Mouse (Mus musculus) c-Kit-negative CD71-positive TER-119-positive erythroid progenitor cells, embryonic 14.5 days (primary cell): Measurements from ENCODE around the gene Foxn3.
A peak's percentile ranks its signal among the peaks of the same experiment; 100 is the strongest.

Source experiments
- DNase-seq: peaks from one replicate; pipeline ENCODE4 v3.0.0-alpha.2; 2013; ENCODE audit warnings: low read depth, low spot score

Foxn3 gene

DNA sequence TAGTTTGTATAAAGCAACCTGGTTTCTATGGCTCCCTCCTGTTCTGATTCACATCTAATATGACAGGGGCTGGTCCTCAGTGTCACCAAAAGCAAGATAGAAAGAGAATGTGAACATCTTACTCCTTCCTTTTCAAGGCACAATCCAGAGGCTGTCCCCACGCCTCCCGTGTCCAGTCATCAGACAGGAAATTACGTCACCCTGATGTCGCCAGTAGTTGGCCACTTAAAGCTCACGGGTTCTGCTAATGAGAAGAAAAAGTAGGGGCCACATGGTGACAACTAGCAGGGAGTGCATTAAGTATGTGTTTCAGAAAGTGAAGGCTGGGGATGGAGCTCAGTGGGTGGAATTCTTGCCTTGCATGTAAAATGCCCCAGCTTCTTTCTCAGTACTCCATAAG is 99.1 kb downstream of the Foxn3 start:
- no peak for DNase-seq

GRCm38 (mm10) chr12:99462846-99463245 is 100.5 kb downstream of the Foxn3 start:
- no peak for DNase-seq

GRCm38 (mm10) chr12:99462302-99462701 is 101.1 kb downstream of the Foxn3 start:
- DNase-seq = no peak

DNA sequence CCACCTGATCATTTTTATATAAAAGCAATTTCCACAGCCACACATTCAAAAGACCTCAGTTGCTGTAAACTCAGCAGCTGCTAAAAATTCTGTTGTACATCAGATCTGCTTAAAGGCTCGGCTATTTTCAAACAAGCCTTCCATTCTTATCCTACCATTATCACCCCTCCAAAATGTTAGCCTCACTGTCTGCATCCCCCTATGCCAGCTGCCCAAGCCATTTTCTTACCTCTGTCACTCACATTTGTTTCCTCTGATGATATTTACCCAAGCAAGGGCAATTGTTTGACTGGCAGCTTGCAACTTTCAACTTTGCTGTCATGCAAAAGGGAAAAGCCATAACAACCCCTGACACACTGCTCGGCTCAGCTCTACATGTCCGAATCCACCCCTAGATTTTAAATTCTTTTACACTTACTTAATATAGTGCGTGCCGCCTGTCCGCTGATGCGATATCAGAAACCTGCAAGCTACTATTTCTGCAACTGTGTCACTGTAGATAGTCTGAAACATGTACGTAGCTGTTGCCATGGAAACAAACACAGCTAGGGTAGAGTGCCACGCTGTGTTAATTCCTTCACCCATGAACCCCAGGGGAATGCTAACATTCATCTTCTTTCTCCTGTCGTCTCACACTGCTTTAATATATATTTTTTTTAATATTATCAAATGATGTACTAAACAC is 105.7 kb downstream of the Foxn3 start:
- DNase-seq = peak; percentile 68

GRCm38 (mm10) chr12:99455580-99455979 is 107.8 kb downstream of the Foxn3 start:
- no peak for DNase-seq

- DNase-seq = no peak
Observed at GRCm38 (mm10) chr12:99454394-99454793, 109.0 kb downstream of the Foxn3 start.

DNA sequence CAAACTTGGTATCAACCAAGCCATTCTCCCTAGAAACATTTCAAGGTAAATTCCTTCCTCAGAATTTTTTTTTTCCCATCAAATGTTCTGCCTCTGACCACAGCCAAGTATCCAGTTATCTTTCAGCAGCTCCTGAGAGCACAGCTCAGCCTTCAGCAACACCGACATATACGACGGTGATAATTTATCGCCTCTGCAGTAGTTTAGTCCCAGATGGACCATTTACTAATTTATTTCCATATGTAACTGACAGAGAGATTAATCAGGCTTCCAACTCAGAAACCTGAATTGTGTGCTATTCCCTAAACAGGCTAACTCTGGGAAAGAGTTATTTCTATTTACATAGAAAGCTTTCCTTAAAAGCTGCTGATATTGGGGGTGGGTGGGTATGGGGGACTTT is 109.6 kb downstream of the Foxn3 start:
- DNase-seq = no peak

- DNase-seq = no peak
Observed at GRCm38 (mm10) chr12:99450076-99450475, 113.3 kb downstream of the Foxn3 start.

GRCm38 (mm10) chr12:99447791-99448190 is 115.6 kb downstream of the Foxn3 start:
- DNase-seq = no peak

DNA sequence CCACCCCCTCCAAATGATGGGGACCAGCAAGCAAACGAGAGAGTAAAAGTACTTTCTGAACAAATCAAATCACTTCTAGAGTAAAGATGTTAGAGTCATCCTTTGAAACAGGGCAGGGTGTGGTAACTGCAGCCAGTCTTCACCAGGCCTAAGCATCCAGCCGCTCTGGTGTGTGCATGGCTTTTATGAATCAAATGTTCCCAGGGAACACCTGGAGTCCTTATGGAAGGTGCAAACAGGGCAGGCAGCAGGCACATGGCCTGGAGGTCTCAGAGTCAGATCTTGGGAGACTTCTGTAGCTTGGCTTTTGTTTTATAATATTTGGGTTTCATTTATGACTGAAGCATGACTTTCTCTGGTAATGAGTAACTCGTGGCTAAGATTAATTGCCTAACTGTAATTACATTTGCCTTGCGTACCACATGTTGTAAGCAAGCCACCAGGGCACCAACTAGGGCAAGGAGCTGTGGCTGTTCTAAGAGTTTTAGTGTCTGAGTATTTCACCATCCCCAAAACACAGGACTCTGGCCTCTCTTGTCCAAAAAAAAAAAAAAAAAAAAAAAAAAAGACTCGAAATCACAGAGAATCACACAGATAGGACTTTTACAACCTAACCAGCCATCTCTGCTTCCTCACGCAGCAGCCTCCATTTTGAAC is 118.2 kb downstream of the Foxn3 start:
- DNase-seq = no peak

DNA sequence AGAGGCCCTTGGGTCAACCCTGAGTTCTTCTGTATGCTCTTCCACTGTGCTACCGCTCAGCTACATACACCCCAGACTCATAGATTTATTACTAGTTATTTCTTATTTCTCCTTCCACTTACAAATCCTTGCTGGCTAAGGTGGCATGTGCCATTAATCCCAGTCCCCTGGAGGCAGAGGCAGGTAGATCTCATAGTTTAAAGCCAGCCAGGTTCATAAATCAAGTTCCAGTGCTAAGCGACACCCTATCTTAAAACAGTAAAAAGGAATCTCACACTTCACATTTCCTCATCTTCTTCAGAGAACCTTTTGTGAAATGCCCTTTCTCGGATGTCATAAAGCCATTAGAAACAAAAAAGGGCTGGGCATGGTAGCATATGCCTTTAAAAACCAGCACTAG is 120.6 kb downstream of the Foxn3 start:
- DNase-seq = no peak

- no peak for DNase-seq
Observed at GRCm38 (mm10) chr12:99440953-99441352, 122.4 kb downstream of the Foxn3 start.

GRCm38 (mm10) chr12:99440022-99440421 is 123.4 kb downstream of the Foxn3 start:
- DNase-seq = no peak

DNA sequence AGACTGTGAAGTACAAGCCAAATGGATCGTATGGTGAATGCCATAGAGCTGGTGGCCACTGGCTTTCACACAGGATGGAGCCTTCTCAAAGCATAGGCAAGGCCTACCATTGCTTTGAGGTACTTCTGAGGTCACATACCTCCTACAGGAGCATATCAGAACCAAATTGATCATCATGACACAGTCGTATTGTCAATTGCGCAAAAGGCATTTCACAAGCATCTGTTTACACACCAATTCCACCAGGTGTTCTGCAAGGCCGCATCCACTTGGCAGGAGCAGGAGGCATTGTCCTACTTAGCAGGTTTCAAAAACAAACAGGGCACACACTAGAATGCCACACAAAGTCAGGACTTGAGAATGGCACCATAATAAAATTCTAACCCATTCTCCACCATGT is 128.2 kb downstream of the Foxn3 start:
- no peak for DNase-seq

GRCm38 (mm10) chr12:99433402-99433801 is 130.0 kb downstream of the Foxn3 start:
- DNase-seq = no peak

GRCm38 (mm10) chr12:99431541-99431940 is 131.8 kb downstream of the Foxn3 start:
- DNase-seq = no peak

GRCm38 (mm10) chr12:99430992-99431391 is 132.4 kb downstream of the Foxn3 start:
- no peak for DNase-seq

- DNase-seq = no peak
Observed at GRCm38 (mm10) chr12:99429101-99429500, 134.3 kb downstream of the Foxn3 start.

DNA sequence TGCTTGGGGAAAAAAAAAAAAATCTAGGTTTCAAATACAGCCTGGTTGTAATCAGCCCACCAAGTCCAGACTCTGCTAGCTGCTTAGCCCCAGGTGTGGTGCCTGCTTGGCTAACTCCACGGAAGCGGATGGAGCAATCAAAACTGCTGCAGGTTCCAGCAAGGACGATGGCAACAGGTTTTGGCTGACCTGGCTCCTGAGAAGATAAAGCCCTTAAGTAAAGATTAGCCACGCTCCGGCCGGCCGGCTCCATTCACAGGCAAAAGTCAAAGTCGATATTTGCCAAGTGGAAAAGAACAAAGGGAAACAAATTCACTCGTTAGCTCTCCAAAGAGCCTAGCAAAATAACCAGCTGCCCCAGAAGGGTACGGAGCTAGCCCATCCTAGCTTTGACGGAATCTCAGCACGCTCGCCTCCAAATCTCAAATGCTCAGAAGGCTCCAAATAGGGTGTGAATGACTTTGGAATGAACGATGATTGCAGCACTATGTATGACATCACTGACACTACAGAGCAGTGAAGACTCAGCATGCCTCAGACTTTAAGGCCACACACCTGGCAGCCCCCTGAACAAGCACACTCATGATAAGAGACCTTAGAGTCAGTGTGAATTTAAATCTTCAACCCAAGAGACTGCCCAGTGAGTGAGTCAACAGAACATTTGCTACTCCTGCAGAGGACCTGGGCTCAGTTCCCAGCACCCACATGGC is 137.0 kb downstream of the Foxn3 start:
- DNase-seq = no peak

DNA sequence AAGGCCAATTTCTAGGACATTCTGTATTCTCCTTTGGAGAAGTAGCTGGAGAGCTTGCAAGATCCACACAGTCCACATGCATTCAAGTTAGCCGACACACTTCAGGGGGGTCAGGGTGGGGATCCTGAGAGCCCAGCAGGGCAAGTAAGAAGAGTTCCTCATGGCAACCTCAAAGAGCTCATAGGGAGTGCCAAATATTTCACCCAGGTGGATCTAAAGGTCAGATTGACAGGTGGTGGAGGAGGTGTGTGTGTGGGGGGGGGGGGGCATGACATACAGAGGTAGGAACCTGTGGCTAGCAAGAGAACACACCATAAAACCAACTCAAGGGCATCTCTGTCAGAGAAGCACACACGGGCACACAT is 144.0 kb downstream of the Foxn3 start:
- no peak for DNase-seq

DNA sequence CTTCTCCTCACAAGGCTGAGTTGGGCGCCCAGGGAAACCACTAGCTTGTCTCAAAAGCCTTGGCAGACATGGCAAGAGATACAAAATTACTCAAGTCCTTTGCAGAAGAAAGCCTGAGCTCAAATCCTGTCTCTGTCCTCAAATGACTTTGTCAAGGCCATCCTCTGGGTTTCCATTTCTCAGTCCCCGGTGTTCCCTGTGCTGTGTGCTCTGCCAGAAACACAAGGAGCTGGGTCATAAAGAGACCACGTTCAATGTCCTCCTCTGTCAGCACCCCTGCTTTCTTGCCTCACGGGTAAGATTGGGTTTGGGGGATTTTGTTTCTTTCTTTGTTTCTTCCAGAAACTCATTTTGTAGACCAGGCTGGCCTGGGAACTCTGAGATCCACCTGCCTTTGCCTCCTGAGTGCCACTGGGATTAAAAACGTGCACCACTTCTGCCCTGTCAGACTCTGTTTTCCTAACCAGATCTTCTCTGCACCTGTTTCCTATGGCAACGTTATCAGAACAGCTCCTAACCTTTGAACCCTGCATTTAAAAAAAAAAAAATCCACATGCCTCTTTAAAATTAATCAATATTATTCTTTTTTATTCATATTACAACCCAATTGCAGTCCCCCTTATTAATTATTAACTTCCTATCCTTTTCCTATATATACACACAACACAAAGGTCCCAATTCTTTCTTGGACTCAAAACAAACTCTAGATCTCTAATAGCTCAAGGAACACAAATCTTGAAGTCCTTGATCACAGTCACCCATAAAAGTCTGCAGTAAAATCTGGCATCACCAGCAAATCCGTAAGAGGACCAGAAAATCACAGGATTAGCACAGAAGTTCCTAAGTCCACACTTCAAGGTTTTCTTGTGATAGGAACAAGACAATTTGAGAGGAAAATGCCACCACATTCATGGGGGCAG is 144.6 kb downstream of the Foxn3 start:
- DNase-seq = no peak

- DNase-seq = no peak
Observed at GRCm38 (mm10) chr12:99417885-99418284, 145.5 kb downstream of the Foxn3 start.
